Mouse (Mus musculus): ENCODE measurements around the gene Tmem141.

GRCm38 (mm10) chr2:25654502-25654901 lies 32.7 kb upstream of the Tmem141 start:
- TF ChIP-seq CTCF (IDR thresholded peaks at IDR 0.05; ENCODE audit: borderline replicate concordance, insufficient read depth, low read length) (no peak), POLR2A (IDR thresholded peaks at IDR 0.05; ENCODE audit: low read depth, low read length) (no peak)

Measured in embryonic fibroblast, embryonic 13.5 days (primary cell).